Mouse (Mus musculus) CD8-positive naive resting alpha-beta T cell, adult 2 months (primary cell): Measurements from ENCODE around the gene Tmem107.

Source experiments
- DNase-seq, 2 experiments: peaks; one replicate each; pipeline ENCODE4 v3.0.0; 2022; ENCODE audit warnings: low read depth in 2 of 2, low spot score in 2 of 2

Gene Tmem107

GRCm38 (mm10) chr11:69120221-69121000 is 49.8 kb downstream of the Tmem107 start, which contains the start of gene Hes7:
Hes7 (plus strand) TSS chr11:69120404.
- no peak for DNase-seq

GRCm38 (mm10) chr11:69121001-69121740 is 50.6 kb downstream of the Tmem107 start:
- no peak for DNase-seq

- no peak for DNase-seq
Observed at GRCm38 (mm10) chr11:69121741-69122335, 51.2 kb downstream of the Tmem107 start.

- DNase-seq = peak; percentile 60
Observed at GRCm38 (mm10) chr11:69122336-69122951, 51.8 kb downstream of the Tmem107 start, which contains the start of gene 9130213A22Rik. 9130213A22Rik (minus strand) TSS chr11:69122589.
